Mouse (Mus musculus) MEL (cell line): ENCODE results near the gene Rpl34. TPM values are rescaled to one million over a fixed set of nuclear protein-coding genes. Genes with fewer than 3 reads are reported as not detected.
A peak's percentile ranks its signal among the peaks of the same experiment; 100 is the strongest.

Source experiments
- DNase-seq: peaks from one replicate; pipeline ENCODE4 v3.0.0; 2011; ENCODE audit warnings: low read depth, low spot score
- H3K27ac ChIP-seq: 2 replicates; pipeline ENCODE4 v1.5.1; 2012; ENCODE audit warnings: low read depth, mild to moderate bottlenecking, control low read depth, low read length, moderate library complexity; ENCODE audit not compliant: control insufficient read depth
- H3K27me3 ChIP-seq, 2 experiments: fragments of 150-350 bp in 1 of 2; sonication (generic) in 1 of 2; 2 replicates each; pipeline ENCODE4 v1.6.1; 2012; ENCODE audit warnings: low read length in 2 of 2, mild to moderate bottlenecking in 2 of 2, improper control_type of control experiment in 1 of 2, moderate library complexity in 1 of 2; ENCODE audit not compliant: insufficient read depth in 2 of 2, control insufficient read depth in 1 of 2
- H3K36me3 ChIP-seq, 2 experiments: 2 replicates each; pipeline ENCODE4 v1.6.1; 2012 to 2014; ENCODE audit warnings: low read length in 2 of 2, improper control_type of control experiment in 1 of 2, inconsistent platforms in 1 of 2, mild to moderate bottlenecking in 1 of 2; ENCODE audit not compliant: insufficient read depth in 2 of 2, control insufficient read depth in 1 of 2
- H3K4me1 ChIP-seq, 2 experiments: fragments of 150-350 bp in 1 of 2; sonication (generic) in 1 of 2; 2 replicates each; pipeline ENCODE4 v1.6.1; 2012; ENCODE audit warnings: low read length in 2 of 2, improper control_type of control experiment in 1 of 2, mild to moderate bottlenecking in 1 of 2; ENCODE audit not compliant: insufficient read depth in 2 of 2, control insufficient read depth in 1 of 2
- H3K4me3 ChIP-seq, 2 experiments: fragments of 150-350 bp in 1 of 2; sonication (generic) in 1 of 2; 2 replicates each; pipeline ENCODE4 v1.5.1; 2012; ENCODE audit warnings: low read depth in 2 of 2, low read length in 2 of 2, mild to moderate bottlenecking in 2 of 2, moderate library complexity in 2 of 2, control low read depth in 1 of 2, improper control_type of control experiment in 1 of 2; ENCODE audit not compliant: control insufficient read depth in 1 of 2, insufficient read depth in 1 of 2
- H3K79me2 ChIP-seq: 2 replicates; pipeline ENCODE4 v1.6.1; 2012; ENCODE audit warnings: mild to moderate bottlenecking, low read length, moderate library complexity; ENCODE audit not compliant: control insufficient read depth, poor library complexity, insufficient read depth
- H3K9ac ChIP-seq: 2 replicates; pipeline ENCODE4 v1.6.1; 2012; ENCODE audit warnings: low read depth, mild to moderate bottlenecking, control low read depth, low read length, moderate library complexity; ENCODE audit not compliant: control insufficient read depth, poor library complexity, severe bottlenecking
- H3K9me3 ChIP-seq: fragments of 150-350 bp; sonication (generic); replicated peaks from 2 replicates; pipeline ENCODE4 v1.6.1; 2012; ENCODE audit warnings: mild to moderate bottlenecking, low read length, improper control_type of control experiment, moderate library complexity; ENCODE audit not compliant: insufficient read depth
- CTCF ChIP-seq, 3 experiments: IDR thresholded peaks in 2 of 3; conservative IDR thresholded peaks in 1 of 3; 2 replicates each; pipeline ENCODE4 v1.5.1; 2011 to 2012; ENCODE audit warnings: low read length in 3 of 3, low read depth in 2 of 3, mild to moderate bottlenecking in 2 of 3, improper control_type of control experiment in 1 of 3, inconsistent platforms in 1 of 3, mixed read lengths in 1 of 3, moderate library complexity in 1 of 3; ENCODE audit not compliant: control insufficient read depth in 1 of 3, insufficient read depth in 1 of 3, poor library complexity in 1 of 3, severe bottlenecking in 1 of 3
- ETS1 ChIP-seq: IDR thresholded peaks from 2 replicates; pipeline ENCODE4 v1.6.1; 2012; ENCODE audit warnings: low read depth, mild to moderate bottlenecking, inconsistent platforms, low read length, improper control_type of control experiment, moderate library complexity
- HCFC1 ChIP-seq: IDR thresholded peaks from 2 replicates; pipeline ENCODE4 v1.6.1; 2012; ENCODE audit warnings: low read depth, mild to moderate bottlenecking, inconsistent platforms, low read length, improper control_type of control experiment, moderate library complexity
- MAFK ChIP-seq: IDR thresholded peaks from 2 replicates; pipeline ENCODE4 v1.6.1; 2011; ENCODE audit warnings: low read depth, mild to moderate bottlenecking, low read length, improper control_type of control experiment, borderline replicate concordance
- MXI1 ChIP-seq: IDR thresholded peaks from 2 replicates; pipeline ENCODE4 v1.6.1; 2011; ENCODE audit warnings: mild to moderate bottlenecking, low read depth, low read length, improper control_type of control experiment
- SIN3A ChIP-seq: IDR thresholded peaks from 2 replicates; pipeline ENCODE4 v1.6.1; 2012; ENCODE audit warnings: low read length, improper control_type of control experiment, inconsistent platforms
- TAL1 ChIP-seq: IDR thresholded peaks from 2 replicates; pipeline ENCODE4 v1.6.1; 2012; ENCODE audit warnings: mild to moderate bottlenecking, inconsistent platforms, low read length, moderate library complexity, mixed read lengths
- USF2 ChIP-seq, 2 experiments: IDR thresholded peaks; 2 replicates each; pipeline ENCODE4 v1.6.1; 2011 to 2012; ENCODE audit warnings: improper control_type of control experiment in 2 of 2, low read length in 2 of 2, borderline replicate concordance in 1 of 2, inconsistent platforms in 1 of 2, low read depth in 1 of 2, mild to moderate bottlenecking in 1 of 2; ENCODE audit not compliant: insufficient read depth in 1 of 2
- ZNF384 ChIP-seq: IDR thresholded peaks from 2 replicates; pipeline ENCODE4 v1.6.1; 2012; ENCODE audit warnings: low read depth, mild to moderate bottlenecking, inconsistent platforms, low read length, improper control_type of control experiment
- polyA plus RNA-seq, 2 experiments: library from polyadenylated mRNA; stranded (reverse) in 1 of 2; unstranded in 1 of 2; fragments of >175 nt in 1 of 2; fragments of >200 nt in 1 of 2; gene quantifications; 2 replicates each; pipeline versions ENCODE4 v1.2.1 to v1.2.4; 2012; ENCODE audit warnings: low replicate concordance in 2 of 2, low read depth in 1 of 2; ENCODE audit not compliant: insufficient read length in 2 of 2, insufficient read depth in 1 of 2, missing spikeins in 1 of 2
- total RNA-seq: library from RNA; depleted of rRNA; stranded (reverse); fragments of 300-350 nt; gene quantifications from 2 replicates; pipeline ENCODE4 v1.2.3, GENCODE M21; 2012

Rpl34 gene
- total and polyA plus RNA-seq, 3 experiments: 451 to 1,619 (median 895) TPM

DNA sequence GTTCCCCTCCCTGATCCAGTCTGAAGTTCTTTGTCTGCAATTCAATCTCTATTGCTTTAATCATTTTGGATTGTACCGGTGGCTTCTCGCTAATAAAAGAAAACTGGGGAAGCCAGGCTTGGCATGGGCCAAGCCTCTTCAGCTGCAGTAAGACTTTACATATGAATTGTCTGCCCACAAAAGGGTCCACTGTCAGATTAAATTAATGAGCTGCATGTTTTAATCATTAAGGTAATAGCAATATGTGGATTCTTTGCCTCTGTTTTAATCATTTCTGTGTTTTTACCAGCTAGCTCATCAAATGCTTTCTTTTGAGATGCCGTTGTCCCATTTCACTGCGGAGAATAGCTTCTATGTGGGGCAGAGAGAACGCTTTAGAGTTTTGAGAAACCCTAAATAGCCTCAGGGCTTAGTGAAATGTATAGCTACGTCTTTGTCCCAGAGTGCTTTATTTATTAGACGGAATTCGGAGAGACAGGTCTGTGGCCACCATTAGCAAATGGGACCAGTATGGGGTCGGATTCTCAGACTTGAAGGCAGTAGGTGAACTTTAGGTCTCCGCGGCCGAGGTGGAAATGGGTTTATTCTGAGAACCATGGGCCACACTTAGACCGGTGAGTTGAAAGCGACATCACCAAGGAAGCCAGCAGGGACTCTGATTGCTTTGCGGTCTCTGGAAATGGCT is 28.1 kb upstream of the Rpl34 start:
- Histone ChIP-seq H3K4me1 (no peaks in the 10 kb centered on the region), H3K36me3 (no peaks in the 10 kb centered on the region), H3K27ac (no peak overlapping the region), H3K9ac (no peak overlapping the region), H3K27me3 (no peaks in the 10 kb centered on the region), H3K79me2 (no peaks in the 10 kb centered on the region), H3K9me3 (no peaks in the 10 kb centered on the region), H3K4me3 (no peak overlapping the region)
- TF ChIP-seq ZNF384 (no peak), USF2 (IDR thresholded peaks at IDR 0.05; ENCODE audit: borderline replicate concordance in 1 of 2, insufficient read depth in 1 of 2, low read depth in 1 of 2, low read length in 2 of 2) (no peak), HCFC1 (no peak), MXI1 (no peak)
- DNase-seq: no peak

DNA sequence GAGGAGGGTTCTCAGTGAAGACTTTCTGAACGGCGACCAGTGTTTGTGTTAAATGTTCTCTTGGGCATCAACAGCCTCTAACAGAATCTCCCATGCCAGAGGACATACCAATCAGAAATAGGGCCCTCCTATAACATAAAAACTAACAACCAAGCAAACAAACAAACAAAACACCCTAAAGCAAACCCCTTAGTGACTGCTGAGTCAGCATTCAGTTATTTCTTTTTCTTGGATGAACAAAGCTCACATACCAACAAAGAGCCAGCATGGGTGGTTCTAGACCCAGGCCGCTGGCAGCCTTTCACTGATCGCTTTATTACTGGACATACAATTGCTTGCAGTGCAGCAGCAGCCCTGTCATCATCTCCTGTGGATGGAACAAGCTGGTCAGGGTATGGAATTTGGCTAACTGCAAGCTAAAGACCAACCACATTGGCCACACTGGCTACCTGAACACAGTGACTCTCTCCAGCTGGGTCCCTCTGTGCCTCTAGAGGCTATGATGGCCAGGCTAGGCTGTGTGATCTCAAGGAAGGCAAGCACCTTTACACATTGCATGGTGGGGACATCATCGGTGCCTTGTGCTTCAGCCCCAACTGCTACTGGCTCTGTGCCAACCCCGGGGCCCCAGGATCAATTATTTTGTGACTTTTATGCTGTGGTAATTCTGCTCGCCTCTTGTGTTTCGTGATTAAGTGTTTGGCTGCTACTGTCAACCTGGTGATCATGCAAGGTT is 27.1 kb upstream of the Rpl34 start:
- Histone ChIP-seq H3K79me2 (no peaks in the 10 kb centered on the region), H3K4me3 (no peak overlapping the region), H3K9ac (no peak overlapping the region), H3K27ac (no peak overlapping the region), H3K27me3 (no peaks in the 10 kb centered on the region), H3K4me1 (no peaks in the 10 kb centered on the region), H3K9me3 (no peaks in the 10 kb centered on the region), H3K36me3 (no peaks in the 10 kb centered on the region)
- TF ChIP-seq MAFK (0 out of 2 replicates have a peak, but pooled peaks have one; percentile 36), TAL1 (no peak)
- no peak for DNase-seq

DNA sequence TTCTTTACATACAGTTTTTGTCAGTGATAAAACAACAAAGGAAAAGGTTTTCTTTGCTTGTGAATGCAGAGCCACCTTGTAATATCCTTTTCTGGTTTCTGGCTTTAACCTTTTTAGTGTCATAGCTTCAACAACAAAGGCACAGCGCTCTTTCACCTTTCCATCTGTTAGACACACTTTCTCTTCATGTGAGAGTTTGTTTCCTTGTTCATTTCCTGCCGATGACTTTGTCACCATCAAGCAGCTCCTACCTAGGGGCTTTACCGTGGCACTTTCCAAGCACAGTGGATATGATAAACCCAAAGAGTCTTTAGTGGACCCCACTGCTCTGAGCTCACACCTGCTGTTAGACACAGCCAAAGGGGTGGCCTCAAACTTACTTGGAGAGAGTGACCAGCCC is 19.0 kb upstream of the Rpl34 start:
- DNase-seq: no peak
- TF ChIP-seq CTCF (IDR thresholded peaks at IDR 0.05 in 2 of 3, conservative IDR thresholded peaks at IDR 0.05 in 1 of 3; ENCODE audit: control insufficient read depth in 1 of 3, insufficient read depth in 1 of 3, low read depth in 2 of 3, low read length in 3 of 3, poor library complexity in 1 of 3, severe bottlenecking in 1 of 3): no peak
- no peak for TF ChIP-seq SIN3A
- TF ChIP-seq ETS1: no peak

More for the DNA sequence above, 19.0 kb upstream of the Rpl34 start:
- Histone ChIP-seq H3K9ac (no peak overlapping the region), H3K36me3 (no peaks in the 10 kb centered on the region), H3K79me2 (no peaks in the 10 kb centered on the region), H3K4me3 (no peak overlapping the region), H3K27me3 (peaks cover 0 to 3% of the 10 kb centered on the region in 2 experiments; a peak in 2 of 4 replicates), H3K9me3 (no peaks in the 10 kb centered on the region), H3K27ac (no peak overlapping the region), H3K4me1 (no peaks in the 10 kb centered on the region)
